Mouse (Mus musculus) ES-Bruce4 (cell line): ENCODE results near the gene Nlgn3.

ENCODE experiments used
- CTCF ChIP-seq: IDR thresholded peaks from one replicate; pipeline ENCODE4 v1.8.1; 2011; ENCODE audit warnings: low read depth, low read length
- EP300 ChIP-seq: IDR thresholded peaks from 2 replicates; pipeline ENCODE4 v1.6.1; 2011; ENCODE audit warnings: low read depth, low read length; ENCODE audit not compliant: insufficient read depth
- POLR2A ChIP-seq: IDR thresholded peaks from one replicate; pipeline ENCODE4 v1.8.1; 2011; ENCODE audit warnings: low read length; ENCODE audit not compliant: insufficient read depth

DNA sequence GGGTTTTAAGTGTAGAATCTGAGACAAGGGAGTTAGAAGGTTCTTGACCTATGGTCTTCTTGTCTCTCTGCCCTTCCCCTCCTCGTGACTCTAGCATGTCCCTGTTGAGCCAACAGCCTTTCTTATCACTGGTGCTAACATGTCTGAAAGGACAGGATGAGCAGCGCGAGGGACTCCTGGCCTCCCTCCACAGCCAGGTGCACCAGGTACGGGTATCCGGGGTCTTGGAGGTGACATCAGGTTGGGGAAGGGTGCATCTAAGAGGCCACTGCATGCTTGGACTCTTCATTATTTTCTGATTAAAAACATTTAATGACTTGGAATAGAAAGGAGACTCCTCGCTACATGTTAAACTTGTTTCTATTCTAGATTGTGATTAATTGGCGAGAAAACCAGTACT lies 9.9 kb upstream of the Nlgn3 start:
- TF ChIP-seq CTCF: no peak
- no peak for TF ChIP-seq EP300
- TF ChIP-seq POLR2A: no peak
